Mouse (Mus musculus) liver, embryonic 14.5 days (tissue): ENCODE data around the gene Actn3.

Experiments
- CTCF ChIP-seq: IDR thresholded peaks from 2 replicates; pipeline ENCODE4 v1.5.1; 2016; ENCODE audit warnings: antibody characterized with exemption, low read depth, control low read depth
- EP300 ChIP-seq: IDR thresholded peaks from 2 replicates; pipeline ENCODE4 v1.6.1; 2016; ENCODE audit warnings: antibody characterized with exemption, low read depth

GRCm38 (mm10) chr19:4889791-4890190 lies 12.1 kb upstream of the Actn3 start:
- TF ChIP-seq CTCF (no peak), EP300 (no peak)
